Mouse (Mus musculus): ENCODE measurements around the gene Rbbp4. TPM values are rescaled to one million over a fixed set of nuclear protein-coding genes. Genes with fewer than 3 reads are reported as not detected.
A peak's percentile ranks its signal among the peaks of the same experiment; 100 is the strongest.

Rbbp4 gene
- total RNA-seq, 2 experiments from 2014 or later = 124 to 134 TPM

- DNase-seq (ENCODE audit: low spot score in 2 of 2) = no peak
Observed at GRCm38 (mm10) chr4:129354236-129354635, 19.1 kb upstream of the Rbbp4 start.

- DNase-seq (ENCODE audit: low spot score in 2 of 2) = no peak
Observed at GRCm38 (mm10) chr4:129353176-129353575, 18.0 kb upstream of the Rbbp4 start.

- DNase-seq (ENCODE audit: low spot score in 2 of 2) = peak; percentile 54 to 80
Observed at GRCm38 (mm10) chr4:129351111-129351510, 15.9 kb upstream of the Rbbp4 start.

GRCm38 (mm10) chr4:129350644-129351043, 15.5 kb upstream of the Rbbp4 start:
- peak in 1 of 2 experiments; percentile 79 for DNase-seq (ENCODE audit: low spot score in 2 of 2)

- DNase-seq (ENCODE audit: low spot score in 2 of 2) = peak; percentile 54 to 79
Observed at GRCm38 (mm10) chr4:129346481-129347154, 11.4 kb upstream of the Rbbp4 start.

GRCm38 (mm10) chr4:129342705-129343104, 7.5 kb upstream of the Rbbp4 start:
- DNase-seq (ENCODE audit: low spot score in 2 of 2) = no peak

- no peak for DNase-seq (ENCODE audit: low spot score in 2 of 2)
Observed at GRCm38 (mm10) chr4:129341888-129342287, 6.7 kb upstream of the Rbbp4 start.

- DNase-seq (ENCODE audit: low spot score in 2 of 2) = no peak
Observed at GRCm38 (mm10) chr4:129339743-129340142, 4.6 kb upstream of the Rbbp4 start.

GRCm38 (mm10) chr4:129336291-129336690, 1.1 kb upstream of the Rbbp4 start:
- no peak for DNase-seq (ENCODE audit: low spot score in 2 of 2)

- DNase-seq (ENCODE audit: low spot score in 2 of 2) = no peak
Observed at GRCm38 (mm10) chr4:129334677-129335215, 424 bp downstream of the Rbbp4 start.

GRCm38 (mm10) chr4:129332846-129333245, 2.3 kb downstream of the Rbbp4 start:
- no peak for DNase-seq (ENCODE audit: low spot score in 2 of 2)

GRCm38 (mm10) chr4:129326191-129326590, 9.0 kb downstream of the Rbbp4 start:
- no peak for DNase-seq (ENCODE audit: low spot score in 2 of 2)

GRCm38 (mm10) chr4:129324756-129325155, 10.4 kb downstream of the Rbbp4 start:
- peak; percentile 13 to 50 for DNase-seq (ENCODE audit: low spot score in 2 of 2)

- no peak for DNase-seq (ENCODE audit: low spot score in 2 of 2)
Observed at GRCm38 (mm10) chr4:129323491-129323890, 11.7 kb downstream of the Rbbp4 start.

GRCm38 (mm10) chr4:129322042-129322441, 13.1 kb downstream of the Rbbp4 start:
- no peak for DNase-seq (ENCODE audit: low spot score in 2 of 2)

- no peak for DNase-seq (ENCODE audit: low spot score in 2 of 2)
Observed at GRCm38 (mm10) chr4:129320876-129321275, 14.3 kb downstream of the Rbbp4 start.

GRCm38 (mm10) chr4:129313886-129314285, 21.3 kb downstream of the Rbbp4 start:
- no peak for DNase-seq (ENCODE audit: low spot score in 2 of 2)

GRCm38 (mm10) chr4:129307936-129308335, 27.2 kb downstream of the Rbbp4 start:
- no peak for DNase-seq (ENCODE audit: low spot score in 2 of 2)

GRCm38 (mm10) chr4:129304306-129304705, 30.9 kb downstream of the Rbbp4 start:
- DNase-seq (ENCODE audit: low spot score in 2 of 2) = no peak

- DNase-seq (ENCODE audit: low spot score in 2 of 2) = no peak
Observed at GRCm38 (mm10) chr4:129303816-129304215, 31.4 kb downstream of the Rbbp4 start.

- no peak for DNase-seq (ENCODE audit: low spot score in 2 of 2)
Observed at GRCm38 (mm10) chr4:129303401-129303800, 31.8 kb downstream of the Rbbp4 start.

GRCm38 (mm10) chr4:129299121-129299520, 36.0 kb downstream of the Rbbp4 start:
- DNase-seq (ENCODE audit: low spot score in 2 of 2) = no peak

- no peak for DNase-seq (ENCODE audit: low spot score in 2 of 2)
Observed at GRCm38 (mm10) chr4:129297724-129298123, 37.4 kb downstream of the Rbbp4 start.

All from layer of hippocampus, adult 18-20 months (tissue).